Mouse (Mus musculus): ENCODE measurements at regions not wholly inside any gene's neighbourhood (a gene's known extent, or its start where the extent isn't known, plus 50 kb on each side); places are given as distances from the start of the nearest gene placed in this dataset.

GRCm38 (mm10) chr4:29604322-29604721 lies 791.4 kb downstream of the Epha7 start:
- no peak overlapping the region for H3K4me2 ChIP-seq (ENCODE audit: low read depth, low read length)
- H3K4me1 ChIP-seq (replicated peaks; ENCODE audit: control insufficient read depth, insufficient read depth, low read length): no peaks in the 10 kb centered on the region
- no peaks in the 10 kb centered on the region for H3K9me3 ChIP-seq (ENCODE audit: control insufficient read depth, low read length)
- WGBS: 73% methylated on average over 2 of the region's 2 CpGs
- no peaks in the 10 kb centered on the region for H3K27me3 ChIP-seq (ENCODE audit: control insufficient read depth, insufficient read depth, low read depth, low read length)
- no peak overlapping the region for H3K27ac ChIP-seq (ENCODE audit: low read length)
- H3K4me3 ChIP-seq (ENCODE audit: low read length): no peak overlapping the region
- H3K9ac ChIP-seq (ENCODE audit: low read length): no peak overlapping the region
- no peak for ATAC-seq (ENCODE audit: low read depth)
- no peaks in the 10 kb centered on the region for H3K36me3 ChIP-seq (ENCODE audit: control insufficient read depth, insufficient read depth, low read length)

- Histone ChIP-seq H3K9ac (ENCODE audit: low read length) (no peak overlapping the region), H3K4me3 (ENCODE audit: low read length) (no peak overlapping the region), H3K27ac (ENCODE audit: low read length) (no peak overlapping the region), H3K27me3 (ENCODE audit: control insufficient read depth, insufficient read depth, low read depth, low read length) (no peaks in the 10 kb centered on the region), H3K4me2 (ENCODE audit: low read depth, low read length) (no peak overlapping the region), H3K9me3 (ENCODE audit: control insufficient read depth, low read length) (no peaks in the 10 kb centered on the region), H3K36me3 (ENCODE audit: control insufficient read depth, insufficient read depth, low read length) (no peaks in the 10 kb centered on the region), H3K4me1 (replicated peaks; ENCODE audit: control insufficient read depth, insufficient read depth, low read length) (no peaks in the 10 kb centered on the region)
- 67% methylated on average over 3 of the region's 3 CpGs for WGBS
- ATAC-seq (ENCODE audit: low read depth): no peak
These were observed 805.0 kb downstream of the Epha7 start for GRCm38 (mm10) chr4:29617910-29618309.

- Histone ChIP-seq H3K4me3 (ENCODE audit: low read length) (no peak overlapping the region), H3K4me1 (replicated peaks; ENCODE audit: control insufficient read depth, insufficient read depth, low read length) (no peaks in the 10 kb centered on the region), H3K9me3 (ENCODE audit: control insufficient read depth, low read length) (no peaks in the 10 kb centered on the region), H3K27me3 (ENCODE audit: control insufficient read depth, insufficient read depth, low read depth, low read length) (no peaks in the 10 kb centered on the region), H3K4me2 (ENCODE audit: low read depth, low read length) (no peak overlapping the region), H3K36me3 (ENCODE audit: control insufficient read depth, insufficient read depth, low read length) (no peaks in the 10 kb centered on the region), H3K27ac (ENCODE audit: low read length) (no peak overlapping the region), H3K9ac (ENCODE audit: low read length) (no peak overlapping the region)
- ATAC-seq (ENCODE audit: low read depth): no peak
- WGBS: 56% methylated on average over 2 of the region's 2 CpGs
These were observed 832.1 kb downstream of the Epha7 start for GRCm38 (mm10) chr4:29644839-29645565.

GRCm38 (mm10) chr4:29653951-29654350 lies 841.0 kb downstream of the Epha7 start:
- WGBS: 82% methylated on average over 2 of the region's 2 CpGs
- no peaks in the 10 kb centered on the region for H3K9me3 ChIP-seq (ENCODE audit: control insufficient read depth, low read length)
- no peaks in the 10 kb centered on the region for H3K36me3 ChIP-seq (ENCODE audit: control insufficient read depth, insufficient read depth, low read length)
- H3K27ac ChIP-seq (ENCODE audit: low read length): no peak overlapping the region
- ATAC-seq (ENCODE audit: low read depth): no peak
- H3K4me2 ChIP-seq (ENCODE audit: low read depth, low read length): no peak overlapping the region
- H3K4me1 ChIP-seq (replicated peaks; ENCODE audit: control insufficient read depth, insufficient read depth, low read length): no peaks in the 10 kb centered on the region
- H3K9ac ChIP-seq (ENCODE audit: low read length): no peak overlapping the region
- H3K4me3 ChIP-seq (ENCODE audit: low read length): no peak overlapping the region
- no peaks in the 10 kb centered on the region for H3K27me3 ChIP-seq (ENCODE audit: control insufficient read depth, insufficient read depth, low read depth, low read length)

GRCm38 (mm10) chr4:29655606-29656005 lies 842.7 kb downstream of the Epha7 start:
- no peaks in the 10 kb centered on the region for H3K4me1 ChIP-seq (replicated peaks; ENCODE audit: control insufficient read depth, insufficient read depth, low read length)
- peak; percentile 78 for ATAC-seq (ENCODE audit: low read depth)
- no peak overlapping the region for H3K27ac ChIP-seq (ENCODE audit: low read length)

GRCm38 (mm10) chr4:29661140-29662108 lies 848.5 kb downstream of the Epha7 start:
- Histone ChIP-seq H3K36me3 (ENCODE audit: control insufficient read depth, insufficient read depth, low read length) (no peaks in the 10 kb centered on the region), H3K4me3 (ENCODE audit: low read length) (no peak overlapping the region), H3K9ac (ENCODE audit: low read length) (no peak overlapping the region), H3K27me3 (ENCODE audit: control insufficient read depth, insufficient read depth, low read depth, low read length) (no peaks in the 10 kb centered on the region), H3K4me1 (replicated peaks; ENCODE audit: control insufficient read depth, insufficient read depth, low read length) (no peaks in the 10 kb centered on the region), H3K27ac (ENCODE audit: low read length) (no peak overlapping the region), H3K4me2 (ENCODE audit: low read depth, low read length) (no peak overlapping the region), H3K9me3 (ENCODE audit: control insufficient read depth, low read length) (no peaks in the 10 kb centered on the region)
- no peak for ATAC-seq (ENCODE audit: low read depth)
- 39% methylated on average over 6 of the region's 6 CpGs for WGBS

More at GRCm38 (mm10) chr4:29655606-29656005, 842.7 kb downstream of the Epha7 start:
- WGBS: 48% methylated on average over 1 of the region's 1 CpGs
- Histone ChIP-seq H3K27me3 (ENCODE audit: control insufficient read depth, insufficient read depth, low read depth, low read length) (no peaks in the 10 kb centered on the region), H3K4me2 (ENCODE audit: low read depth, low read length) (no peak overlapping the region), H3K9ac (ENCODE audit: low read length) (no peak overlapping the region), H3K4me3 (ENCODE audit: low read length) (no peak overlapping the region), H3K9me3 (ENCODE audit: control insufficient read depth, low read length) (no peaks in the 10 kb centered on the region), H3K36me3 (ENCODE audit: control insufficient read depth, insufficient read depth, low read length) (no peaks in the 10 kb centered on the region)

- H3K4me1 ChIP-seq (replicated peaks; ENCODE audit: control insufficient read depth, insufficient read depth, low read length): no peaks in the 10 kb centered on the region
- no peak overlapping the region for H3K4me3 ChIP-seq (ENCODE audit: low read length)
- no peaks in the 10 kb centered on the region for H3K36me3 ChIP-seq (ENCODE audit: control insufficient read depth, insufficient read depth, low read length)
- no peak overlapping the region for H3K27ac ChIP-seq (ENCODE audit: low read length)
- no peaks in the 10 kb centered on the region for H3K27me3 ChIP-seq (ENCODE audit: control insufficient read depth, insufficient read depth, low read depth, low read length)
- H3K4me2 ChIP-seq (ENCODE audit: low read depth, low read length): no peak overlapping the region
- ATAC-seq (ENCODE audit: low read depth): no peak
- no peak overlapping the region for H3K9ac ChIP-seq (ENCODE audit: low read length)
- H3K9me3 ChIP-seq (ENCODE audit: control insufficient read depth, low read length): no peaks in the 10 kb centered on the region
- 71% methylated on average over 8 of the region's 8 CpGs for WGBS
These were observed 852.6 kb downstream of the Epha7 start for GRCm38 (mm10) chr4:29665561-29665960.

- Histone ChIP-seq H3K27ac (ENCODE audit: low read length) (no peak overlapping the region), H3K4me3 (ENCODE audit: low read length) (no peak overlapping the region), H3K9ac (ENCODE audit: low read length) (no peak overlapping the region), H3K4me1 (replicated peaks; ENCODE audit: control insufficient read depth, insufficient read depth, low read length) (no peaks in the 10 kb centered on the region), H3K4me2 (ENCODE audit: low read depth, low read length) (no peak overlapping the region), H3K9me3 (ENCODE audit: control insufficient read depth, low read length) (no peaks in the 10 kb centered on the region), H3K36me3 (ENCODE audit: control insufficient read depth, insufficient read depth, low read length) (no peaks in the 10 kb centered on the region), H3K27me3 (ENCODE audit: control insufficient read depth, insufficient read depth, low read depth, low read length) (no peaks in the 10 kb centered on the region)
- 40% methylated on average over 3 of the region's 3 CpGs for WGBS
- no peak for ATAC-seq (ENCODE audit: low read depth)
These were observed 881.2 kb downstream of the Epha7 start for GRCm38 (mm10) chr4:29694153-29694552.

- Histone ChIP-seq H3K27ac (ENCODE audit: low read length) (no peak overlapping the region), H3K9ac (ENCODE audit: low read length) (no peak overlapping the region), H3K36me3 (ENCODE audit: control insufficient read depth, insufficient read depth, low read length) (no peaks in the 10 kb centered on the region), H3K4me3 (ENCODE audit: low read length) (no peak overlapping the region), H3K27me3 (ENCODE audit: control insufficient read depth, insufficient read depth, low read depth, low read length) (no peaks in the 10 kb centered on the region), H3K9me3 (ENCODE audit: control insufficient read depth, low read length) (no peaks in the 10 kb centered on the region), H3K4me1 (replicated peaks; ENCODE audit: control insufficient read depth, insufficient read depth, low read length) (no peaks in the 10 kb centered on the region), H3K4me2 (ENCODE audit: low read depth, low read length) (no peak overlapping the region)
- 56% methylated on average over 3 of the region's 3 CpGs for WGBS
- no peak for ATAC-seq (ENCODE audit: low read depth)
These were observed 919.6 kb downstream of the Epha7 start for GRCm38 (mm10) chr4:29732513-29732912.

Measured in lung, embryonic 16.5 days (tissue).